Mouse (Mus musculus) cortical plate, adult 2 months (tissue): Measurements from ENCODE around the gene Dab2ip.

Experiments
- CTCF ChIP-seq: fragments of 200-500 bp; IDR thresholded peaks from 2 replicates; pipeline ENCODE4 v1.5.1; 2011; ENCODE audit warnings: mild to moderate bottlenecking, control low read depth, low read length; ENCODE audit not compliant: insufficient read depth; ENCODE audit errors: extremely low read depth
- POLR2A ChIP-seq: fragments of 200-500 bp; IDR thresholded peaks from 2 replicates; pipeline ENCODE4 v1.6.1; 2011; ENCODE audit warnings: mild to moderate bottlenecking, low read length, control low read depth; ENCODE audit not compliant: insufficient read depth; ENCODE audit errors: extremely low read depth

- TF ChIP-seq CTCF: no peak
- no peak for TF ChIP-seq POLR2A
These were observed 49.3 kb upstream of the Dab2ip start for GRCm38 (mm10) chr2:35508597-35509342.
